Mouse (Mus musculus) G1E (cell line): ENCODE measurements around the gene Pelo. TPM values are rescaled to one million over a fixed set of nuclear protein-coding genes. Genes with fewer than 3 reads are reported as not detected.

ENCODE experiments used
- ATAC-seq: 2 replicates; pipeline ENCODE4 v1.8.0; 2016; ENCODE audit warnings: mild to moderate bottlenecking; ENCODE audit not compliant: insufficient number of reproducible peaks, poor library complexity, low FRiP score, severe bottlenecking; ENCODE audit errors: extremely low read depth
- DNase-seq: peaks from one replicate; pipeline ENCODE4 v3.0.0; 2012; ENCODE audit warnings: low spot score
- H3K27me3 ChIP-seq: 2 replicates; pipeline ENCODE4 v1.6.1; 2012; ENCODE audit warnings: mild to moderate bottlenecking, low read length, inconsistent platforms; ENCODE audit not compliant: insufficient read depth
- H3K36me3 ChIP-seq: replicated peaks from 2 replicates; pipeline ENCODE3; 2012; ENCODE audit warnings: mild to moderate bottlenecking, inconsistent platforms
- H3K4me1 ChIP-seq: 2 replicates; pipeline ENCODE4 v1.6.1; 2012; ENCODE audit warnings: low read depth, low read length, inconsistent platforms, mixed read lengths; ENCODE audit not compliant: insufficient read depth
- H3K4me3 ChIP-seq: 2 replicates; pipeline ENCODE4 v1.5.1; 2012; ENCODE audit warnings: low read depth, mild to moderate bottlenecking, inconsistent platforms, low read length, moderate library complexity, mixed read lengths
- H3K9me3 ChIP-seq: replicated peaks from 2 replicates; pipeline ENCODE4 v1.6.1; 2012; ENCODE audit warnings: inconsistent platforms
- CTCF ChIP-seq: IDR thresholded peaks from 2 replicates; pipeline ENCODE4 v1.5.1; 2012; ENCODE audit warnings: low read depth, low read length, inconsistent platforms, mixed read lengths
- GATA1 ChIP-seq: IDR thresholded peaks from 2 replicates; pipeline ENCODE4 v1.6.1; 2012; ENCODE audit warnings: borderline replicate concordance, low read length, inconsistent platforms, mixed read lengths
- GATA2 ChIP-seq: IDR thresholded peaks from 2 replicates; pipeline ENCODE4 v1.6.1; 2012; ENCODE audit warnings: low read depth, low read length, inconsistent platforms, borderline replicate concordance
- POLR2AphosphoS5 ChIP-seq: IDR thresholded peaks from 2 replicates; pipeline ENCODE4 v1.6.1; 2012; ENCODE audit warnings: low read depth, low read length, inconsistent platforms; ENCODE audit not compliant: insufficient replicate concordance
- TAL1 ChIP-seq: conservative IDR thresholded peaks from 2 replicates; pipeline ENCODE4 v1.6.1; 2012; ENCODE audit warnings: low read depth, low read length, inconsistent platforms, mixed read lengths
- polyA plus RNA-seq: library from polyadenylated mRNA; stranded (reverse); fragments of >175 nt; gene quantifications from 2 replicates; pipeline ENCODE4 v1.2.3, GENCODE M21; 2012
- total RNA-seq, 2 experiments: library from RNA; stranded (forward) in 1 of 2; stranded (reverse) in 1 of 2; fragments of 200-1000 nt in 1 of 2; fragments of >200 nt in 1 of 2; fragmentation: Nextera tagmentation in 1 of 2; gene quantifications; 2 replicates each; pipeline ENCODE4 v1.2.3; 2014 to 2017

Gene Pelo
- total and polyA plus RNA-seq, 3 experiments = 7.9 to 27.9 (median 13.3) TPM

DNA sequence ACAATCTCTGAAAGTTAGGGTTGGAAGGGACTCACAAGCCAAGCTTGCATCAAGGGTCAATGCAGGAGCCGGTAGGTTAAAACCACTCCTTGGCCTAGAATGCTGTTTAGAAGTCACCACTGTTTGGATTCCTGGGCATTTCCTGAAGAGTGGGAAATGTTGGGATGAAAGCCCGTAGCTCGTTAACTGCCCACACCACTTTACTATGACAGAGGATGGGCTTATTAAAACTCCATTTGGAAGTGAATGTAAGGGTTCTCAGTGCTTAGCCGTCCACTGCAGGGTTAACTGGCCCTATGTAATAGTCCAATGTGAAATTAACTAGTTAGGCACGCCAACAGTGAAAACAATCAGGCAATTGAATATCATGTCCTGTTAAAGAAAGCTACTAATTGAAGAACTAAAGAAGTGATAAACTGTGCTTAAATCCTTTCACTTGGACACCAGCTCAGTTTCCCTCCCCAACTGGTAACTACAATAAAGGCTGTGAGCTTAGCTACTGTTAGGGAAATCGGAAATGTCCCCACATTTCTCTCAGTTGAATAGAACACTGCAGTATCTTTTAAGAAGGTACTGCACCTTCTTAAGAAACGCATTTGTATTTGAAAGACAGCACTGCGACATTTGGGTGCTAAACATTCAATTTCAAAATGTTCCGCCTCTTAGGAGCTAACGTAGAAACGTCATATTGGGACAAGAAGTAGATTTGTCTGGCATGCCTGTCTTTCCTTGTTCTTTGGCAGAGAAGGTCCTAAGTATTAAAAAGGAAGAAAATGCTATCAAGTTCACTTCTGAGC, 10.6 kb upstream of the Pelo start:
- no peaks in the 10 kb centered on the region for H3K9me3 ChIP-seq
- no peak for DNase-seq
- peaks cover 42% of the 10 kb centered on the region for H3K27me3 ChIP-seq
- no peak overlapping the region for H3K4me3 ChIP-seq
- no peak for ATAC-seq
- H3K4me1 ChIP-seq = no peaks in the 10 kb centered on the region
- H3K36me3 ChIP-seq = no peaks in the 10 kb centered on the region
- TF ChIP-seq POLR2AphosphoS5 = no peak
- TF ChIP-seq CTCF = no peak
- no peak for TF ChIP-seq TAL1
- no peak for TF ChIP-seq GATA2
- no peak for TF ChIP-seq GATA1

DNA sequence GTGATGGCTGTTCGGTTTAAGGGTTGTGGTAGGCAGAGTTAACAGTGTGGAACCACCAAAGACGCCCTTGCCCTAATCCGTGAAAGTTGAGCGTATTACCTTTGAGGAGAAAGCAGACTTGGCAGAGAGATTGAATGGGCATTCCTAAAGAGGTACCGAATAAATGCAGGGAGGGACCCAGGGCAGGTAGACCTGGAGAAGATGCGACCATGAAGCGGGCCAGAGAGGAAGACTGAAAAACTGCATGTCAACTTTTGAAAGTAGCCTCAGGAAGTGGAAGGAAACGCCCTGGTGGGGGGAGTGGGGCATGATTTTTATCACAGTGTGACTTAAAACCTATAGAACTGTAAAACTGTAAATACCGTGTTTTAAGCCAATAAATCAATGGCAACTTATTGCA, 9.4 kb upstream of the Pelo start:
- ATAC-seq (no peak), DNase-seq (no peak)
- Histone ChIP-seq H3K36me3 (no peaks in the 10 kb centered on the region), H3K4me1 (no peaks in the 10 kb centered on the region), H3K9me3 (no peaks in the 10 kb centered on the region), H3K4me3 (no peak overlapping the region), H3K27me3 (peaks cover 42% of the 10 kb centered on the region)
- TF ChIP-seq CTCF (no peak), GATA2 (no peak), GATA1 (no peak)

- no peaks in the 10 kb centered on the region for H3K9me3 ChIP-seq
- TF ChIP-seq CTCF = no peak
- no peak for TF ChIP-seq POLR2AphosphoS5
- TF ChIP-seq TAL1 = no peak
- no peak for TF ChIP-seq GATA1
- TF ChIP-seq GATA2 = no peak
- DNase-seq (no peak), ATAC-seq (no peak)
- no peaks in the 10 kb centered on the region for H3K36me3 ChIP-seq
- peaks cover 5% of the 10 kb centered on the region for H3K4me1 ChIP-seq
- H3K4me3 ChIP-seq = no peak overlapping the region
- H3K27me3 ChIP-seq = peaks cover 39% of the 10 kb centered on the region
Measured at GRCm38 (mm10) chr13:115098227-115098626, 8.2 kb upstream of the Pelo start.

DNA sequence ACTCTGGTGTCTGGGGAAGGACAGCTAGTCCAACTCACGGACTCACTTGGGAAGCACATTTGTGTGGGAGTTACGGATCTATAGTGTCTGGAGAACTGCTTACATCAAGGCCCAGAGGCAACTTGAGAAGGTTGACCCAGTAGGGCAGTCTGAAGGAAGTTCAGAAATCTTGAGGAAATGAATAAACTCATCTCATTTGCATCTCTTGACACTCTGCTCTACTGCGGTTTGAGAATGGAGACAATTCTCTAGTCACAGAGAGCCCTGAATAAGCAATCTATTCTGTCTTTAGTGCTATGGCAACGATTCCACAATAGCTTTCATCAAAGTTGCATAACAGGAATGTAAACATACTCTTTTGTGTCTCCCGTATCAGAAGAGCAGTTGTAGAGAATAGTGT, 7.0 kb upstream of the Pelo start:
- H3K4me3 ChIP-seq = no peak overlapping the region
- H3K9me3 ChIP-seq = no peaks in the 10 kb centered on the region
- H3K36me3 ChIP-seq = no peaks in the 10 kb centered on the region
- TF ChIP-seq POLR2AphosphoS5 = no peak
- TF ChIP-seq GATA1 = no peak
- TF ChIP-seq TAL1 = no peak
- no peak for TF ChIP-seq CTCF
- TF ChIP-seq GATA2 = no peak
- peaks cover 6% of the 10 kb centered on the region for H3K4me1 ChIP-seq
- peaks cover 32% of the 10 kb centered on the region for H3K27me3 ChIP-seq
- ATAC-seq (no peak), DNase-seq (no peak)

- H3K4me1 ChIP-seq = peaks cover 11% of the 10 kb centered on the region
- H3K27me3 ChIP-seq = peaks cover 25% of the 10 kb centered on the region
- no peaks in the 10 kb centered on the region for H3K9me3 ChIP-seq
- no peak for ATAC-seq
- no peak for DNase-seq
- H3K36me3 ChIP-seq = no peaks in the 10 kb centered on the region
- TF ChIP-seq TAL1 = no peak
- no peak overlapping the region for H3K4me3 ChIP-seq
Measured at GRCm38 (mm10) chr13:115096216-115096615, 6.2 kb upstream of the Pelo start.

DNA sequence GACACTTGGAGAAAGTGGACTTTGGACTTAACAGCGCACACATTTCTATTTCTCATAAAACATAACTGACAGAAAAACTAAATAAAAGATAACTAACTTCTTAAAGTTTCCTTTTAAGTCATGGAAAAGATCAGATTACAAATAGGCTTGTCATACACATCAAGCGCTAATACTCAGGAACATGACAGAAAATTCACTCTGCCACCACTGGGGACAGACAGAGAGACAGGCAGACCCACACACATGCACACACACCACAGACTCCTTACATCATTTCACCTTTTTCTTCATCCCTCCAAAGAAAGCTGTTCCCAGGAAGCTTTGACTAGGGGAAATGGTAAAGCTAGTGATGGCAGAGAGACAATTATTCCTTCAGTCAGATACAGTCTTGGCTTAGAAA, 5.4 kb upstream of the Pelo start:
- no peak for ATAC-seq

More for the DNA sequence above, 5.4 kb upstream of the Pelo start:
- Histone ChIP-seq H3K36me3 (no peaks in the 10 kb centered on the region), H3K9me3 (no peaks in the 10 kb centered on the region), H3K27me3 (peaks cover 18% of the 10 kb centered on the region), H3K4me3 (no peak overlapping the region), H3K4me1 (peaks cover 19% of the 10 kb centered on the region)
- TF ChIP-seq POLR2AphosphoS5 = no peak
- no peak for TF ChIP-seq CTCF
- TF ChIP-seq GATA2 = no peak
- no peak for TF ChIP-seq TAL1
- TF ChIP-seq GATA1 = no peak
- no peak for DNase-seq
